Mouse (Mus musculus) CD4-positive, CD25-positive, alpha-beta regulatory T cell, adult 2 months (primary cell): Measurements from ENCODE around the gene Pglyrp4.
"Not testable (repeated sequence)": the region's sequence is repeated elsewhere in the genome, so short reads cannot be mapped to it uniquely, and the experiment has no call there.

Experiments used
- DNase-seq: peaks from one replicate; pipeline ENCODE4 v3.0.0-alpha.2; 2012; ENCODE audit warnings: low read depth, low spot score

Gene Pglyrp4

GRCm38 (mm10) chr3:90726606-90727005, at the start of gene Pglyrp4:
Gene Pglyrp4, plus strand, starts transcription at chr3:90726906.
- DNase-seq = no peak

DNA sequence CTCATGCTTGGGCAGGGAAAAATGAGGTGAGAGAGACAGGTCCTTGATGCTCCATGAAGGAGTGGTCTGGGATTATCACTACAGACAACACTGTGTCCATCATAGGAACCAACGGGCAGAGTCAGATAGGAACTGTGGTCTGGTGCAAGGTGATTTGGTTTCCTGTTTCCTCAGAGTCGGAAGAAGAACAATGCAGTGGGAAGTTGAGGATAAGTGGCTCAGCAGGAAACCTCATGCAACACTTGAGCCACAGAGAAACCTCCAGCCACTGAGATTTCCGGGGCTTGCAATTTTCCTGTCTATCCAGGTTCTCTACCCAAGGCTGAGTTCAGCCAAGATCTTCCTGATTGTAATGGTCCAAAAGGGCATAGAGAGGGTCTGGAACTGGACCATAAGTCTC, 48.0 kb upstream of the Pglyrp4 start:
- DNase-seq = no peak

DNA sequence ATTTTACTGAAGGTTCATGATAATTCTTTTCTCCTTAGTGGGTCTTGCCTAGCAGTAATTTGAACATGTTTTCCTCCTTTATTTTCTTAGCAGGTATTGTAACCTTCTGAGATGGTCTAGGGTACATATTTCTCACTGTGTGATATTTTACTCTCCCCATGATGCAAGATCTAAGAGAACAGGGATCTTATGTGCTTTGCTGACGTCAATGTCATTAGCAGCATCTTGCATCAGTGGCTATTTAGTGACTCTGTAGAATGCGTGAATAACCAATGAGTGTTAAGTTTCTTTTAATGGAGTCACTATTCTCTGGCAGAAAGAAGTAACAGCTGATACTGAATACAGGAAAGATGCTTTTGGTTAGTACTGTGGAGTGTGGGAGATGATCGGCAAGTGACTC, 42.8 kb upstream of the Pglyrp4 start:
- DNase-seq = no peak

DNA sequence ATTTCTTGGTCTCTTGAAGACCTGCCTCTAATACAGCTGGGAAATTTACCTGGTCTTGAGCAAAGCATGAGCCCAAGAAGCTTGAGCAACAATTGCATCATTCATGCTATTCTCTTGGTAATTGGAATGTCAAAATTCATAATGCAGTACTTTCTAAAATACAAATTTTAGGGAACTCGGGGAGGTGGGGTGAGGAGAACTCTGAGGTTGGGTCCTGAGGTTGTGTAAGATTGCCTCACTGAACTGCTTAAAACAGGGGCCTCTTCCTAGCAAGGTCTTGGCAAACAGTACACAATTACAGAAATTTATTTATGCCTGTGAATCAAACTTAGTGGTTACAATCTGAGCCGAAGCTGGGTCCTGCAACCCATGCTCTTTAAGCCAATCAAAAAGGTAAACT, 39.9 kb upstream of the Pglyrp4 start:
- DNase-seq = no peak

GRCm38 (mm10) chr3:90693496-90693895, 33.2 kb upstream of the Pglyrp4 start:
- DNase-seq = no peak

- DNase-seq = no peak
Observed at GRCm38 (mm10) chr3:90695613-90696012, 31.1 kb upstream of the Pglyrp4 start, which contains the start of gene S100a9. Gene S100a9, minus strand, starts transcription at chr3:90695721.

DNA sequence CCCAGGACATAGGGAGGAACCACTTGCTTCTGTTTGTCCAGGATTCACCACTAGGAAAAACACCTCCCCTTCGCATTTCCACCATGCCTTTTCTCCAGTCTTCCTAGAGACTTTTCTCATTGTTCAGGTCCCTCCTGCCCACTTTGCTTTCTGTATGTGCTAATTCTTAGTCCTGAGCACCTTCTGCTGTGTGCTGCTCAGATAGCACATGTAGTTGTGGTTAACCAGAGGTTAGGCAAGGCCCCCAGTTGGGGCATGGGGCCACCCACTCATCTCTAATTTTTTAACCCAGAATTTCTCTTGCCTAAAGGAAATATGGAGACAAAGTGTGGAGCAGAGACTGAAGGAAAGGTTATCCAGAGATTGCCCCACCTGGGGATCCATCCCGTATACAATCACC, 24.5 kb upstream of the Pglyrp4 start:
- DNase-seq = no peak

DNA sequence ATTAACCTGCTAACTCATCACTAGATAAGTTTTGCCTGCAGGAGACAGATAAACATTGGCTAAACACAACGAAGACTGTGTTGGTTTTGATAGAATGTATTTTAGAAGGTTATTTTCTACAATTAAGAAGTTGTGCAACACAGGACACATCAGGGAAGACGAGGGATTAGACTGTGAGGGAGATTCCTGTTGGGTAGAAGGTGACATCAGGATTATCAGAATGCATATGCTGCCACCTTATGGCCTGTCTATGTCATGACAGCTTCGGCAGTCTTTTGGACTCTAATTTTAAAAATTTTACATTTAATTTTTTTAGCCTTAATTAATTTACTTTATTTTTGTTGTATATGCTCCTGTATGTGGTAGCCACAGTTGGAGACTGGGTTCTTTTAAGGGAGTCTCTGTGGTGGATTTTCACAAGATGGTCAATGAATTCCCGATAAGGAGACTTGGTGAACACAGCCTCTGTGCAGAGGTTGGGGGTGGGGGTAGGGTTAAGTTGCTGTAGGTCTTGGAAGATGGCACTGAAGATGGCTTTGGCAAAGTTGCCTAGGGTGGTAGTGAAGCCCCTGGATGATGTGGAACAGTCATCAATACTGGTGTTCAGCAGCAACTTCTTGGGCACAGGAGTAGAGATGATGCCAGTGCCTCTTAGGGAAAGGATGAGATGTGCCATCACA, 18.0 kb upstream of the Pglyrp4 start:
- peak; percentile 53 for DNase-seq

DNA sequence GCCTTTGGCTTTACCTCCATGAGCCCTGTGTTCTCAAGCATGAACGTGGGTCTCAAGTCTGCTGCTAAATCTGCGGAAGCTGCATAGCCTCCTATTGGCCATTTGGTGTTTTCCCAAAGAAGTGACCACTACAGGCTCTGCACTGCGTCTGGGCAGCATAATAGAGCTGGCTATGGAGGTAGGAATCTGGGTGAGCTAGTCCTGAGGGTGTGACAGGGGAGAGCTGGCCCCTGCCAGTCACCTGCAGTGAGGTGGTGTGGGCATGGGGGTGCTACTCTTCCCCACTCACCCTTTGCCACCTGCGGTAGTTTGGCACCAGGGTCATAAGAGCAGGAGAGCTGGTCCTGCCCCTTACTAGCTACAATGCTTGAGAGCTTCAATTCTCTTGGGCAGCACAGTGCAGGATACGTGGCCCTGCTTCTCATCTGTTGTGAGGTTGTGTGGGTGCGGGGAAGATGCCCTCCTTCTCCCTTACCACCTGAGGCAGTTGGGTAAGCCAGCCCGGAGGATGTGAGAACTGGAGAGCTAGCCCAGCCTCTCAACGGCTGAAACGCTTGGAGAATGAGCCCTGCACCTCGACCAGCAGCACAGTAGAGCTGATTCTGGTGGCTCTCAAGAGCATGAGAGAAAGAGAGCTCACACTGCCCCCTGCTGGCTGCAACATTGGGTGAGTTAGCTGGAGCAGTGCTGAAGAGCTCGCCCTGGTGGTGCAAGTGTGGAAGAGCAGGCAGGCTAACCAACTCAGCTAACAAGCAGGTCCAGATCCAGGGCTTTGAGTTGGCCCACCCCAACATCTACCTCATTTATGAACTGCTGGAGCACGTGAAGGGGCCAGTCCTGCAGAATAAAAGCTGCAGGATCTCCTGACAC, 16.9 kb upstream of the Pglyrp4 start:
- peak; percentile 92 for DNase-seq

GRCm38 (mm10) chr3:90749658-90750057, 23.0 kb downstream of the Pglyrp4 start:
- no peak for DNase-seq

- DNase-seq = not testable (repeated sequence)
Observed at GRCm38 (mm10) chr3:90777776-90778175, 51.1 kb downstream of the Pglyrp4 start, which contains the start of gene Gm5849. Gene Gm5849, minus strand, starts transcription at chr3:90777876.
